Mouse (Mus musculus) liver, adult 2 months (tissue): ENCODE data around the gene Olfr1507.

Experiments
- CTCF ChIP-seq: fragments of 200-500 bp; IDR thresholded peaks from 2 replicates; pipeline ENCODE4 v1.5.1; 2011; ENCODE audit warnings: low read depth, low read length, control low read depth
- POLR2A ChIP-seq: fragments of 200-500 bp; IDR thresholded peaks from 2 replicates; pipeline ENCODE4 v1.6.1; 2011; ENCODE audit warnings: low read length, control low read depth; ENCODE audit not compliant: insufficient read depth; ENCODE audit errors: extremely low read depth

- TF ChIP-seq CTCF, result no peak
- no peak for TF ChIP-seq POLR2A
Observed at GRCm38 (mm10) chr14:52461928-52462327, 33.6 kb downstream of the Olfr1507 start.
